Mouse (Mus musculus) layer of hippocampus, postnatal 14 days (tissue): ENCODE data around the gene Chic2. TPM values are rescaled to one million over a fixed set of nuclear protein-coding genes. Genes with fewer than 3 reads are reported as not detected.

Source experiments
- total RNA-seq, 2 experiments: library from RNA; stranded (reverse); gene quantifications; 2 replicates each; pipeline ENCODE4 v1.2.3; 2021

The Chic2 gene
- total RNA-seq, 2 experiments from 2014 or later, result 26.7 TPM

Other genes starting within 250 kb of the Chic2 start
- under 1 TPM in 1 of 2 experiments, not detected in 1; 0.39 TPM for gene Gsx2, start 30.8 kb upstream of the Chic2 start, total RNA-seq
- 10 to 100 TPM; 79.4 to 81.1 TPM for gene Pdgfra, start 107.5 kb upstream of the Chic2 start, total RNA-seq